Comparison of ENCODE assay signal across 7 mouse cellular contexts in genomic region chr7:100120791-100121261, GRCm38 (mm10). TPM values are rescaled to one million over a fixed set of nuclear protein-coding genes. Genes with fewer than 3 reads are reported as not detected.
A peak's percentile ranks its signal among the peaks of the same experiment; 100 is the strongest.
DNase-seq lines count a peak whose midpoint lies in the region; ATAC-seq lines count a peak whose summit lies in the region.

No protein-coding gene starts in this region.

- H3K4me2 ChIP-seq in neural tube, embryonic 11.5 days (ENCODE audit: low read depth): peak overlapping the region; percentile 76
- peak overlapping the region; percentile 80 for H3K4me2 ChIP-seq in forebrain, embryonic 12.5 days
- peak overlapping the region; percentile 75 for H3K4me2 ChIP-seq in kidney, embryonic 15.5 days
- peak overlapping the region; percentile 69 for H3K4me2 ChIP-seq in stomach, embryonic 14.5 days (replicated peaks; ENCODE audit: low read depth, low read length)

- H3K4me1 ChIP-seq in neural tube, embryonic 11.5 days (ENCODE audit: control insufficient read depth, insufficient read depth, low read length): peaks cover 5% of the 10 kb centered on the region; the same call in 1 of the 2 replicates
- H3K4me1 ChIP-seq in forebrain, embryonic 12.5 days: peaks cover 25% of the 10 kb centered on the region
- H3K4me1 ChIP-seq in kidney, embryonic 15.5 days: peaks cover 19% of the 10 kb centered on the region
- no peaks in the 10 kb centered on the region for H3K4me1 ChIP-seq in stomach, embryonic 14.5 days (ENCODE audit: control insufficient read depth, insufficient read depth, low read length)

- DNase-seq in neural tube, embryonic 11.5 days (ENCODE audit: low spot score): peak; percentile 40
- DNase-seq in neural tube, embryonic 10.5 days (ENCODE audit: extremely low spot score, low spot score): no peak
- DNase-seq in adipocyte (ENCODE audit: low spot score): peak; percentile 52

- peak overlapping the region; percentile 85 for H3K9ac ChIP-seq in neural tube, embryonic 11.5 days (ENCODE audit: low read length)
- H3K9ac ChIP-seq in forebrain, embryonic 12.5 days: peak overlapping the region; percentile 87
- H3K9ac ChIP-seq in kidney, embryonic 15.5 days: peak overlapping the region; percentile 94
- peak overlapping the region; percentile 93 for H3K9ac ChIP-seq in stomach, embryonic 14.5 days (replicated peaks; ENCODE audit: low read depth, low read length)

- peaks cover 5% of the 10 kb centered on the region; the same call in 1 of the 2 replicates for H3K36me3 ChIP-seq in neural tube, embryonic 11.5 days (ENCODE audit: control insufficient read depth, insufficient read depth, low read length)
- H3K36me3 ChIP-seq in forebrain, embryonic 12.5 days (replicated peaks): peaks cover 31% of the 10 kb centered on the region
- peaks cover 37% of the 10 kb centered on the region for H3K36me3 ChIP-seq in kidney, embryonic 15.5 days
- H3K36me3 ChIP-seq in stomach, embryonic 14.5 days (ENCODE audit: control insufficient read depth, insufficient read depth, low read length): peaks cover 12% of the 10 kb centered on the region; the same call in 1 of the 2 replicates

- no peaks in the 10 kb centered on the region for H3K27me3 ChIP-seq in neural tube, embryonic 11.5 days (ENCODE audit: control insufficient read depth, insufficient read depth, low read length)
- no peaks in the 10 kb centered on the region for H3K27me3 ChIP-seq in forebrain, embryonic 12.5 days
- H3K27me3 ChIP-seq in kidney, embryonic 15.5 days: no peaks in the 10 kb centered on the region
- no peaks in the 10 kb centered on the region for H3K27me3 ChIP-seq in stomach, embryonic 14.5 days (ENCODE audit: control insufficient read depth, insufficient read depth, low read length)

- WGBS in neural tube, embryonic 11.5 days: 0% methylated on average over 24 of the region's 25 CpGs
- WGBS in forebrain, embryonic 12.5 days: under 1% methylated on average over 24 of the region's 25 CpGs
- WGBS in kidney, embryonic 15.5 days: 0% methylated on average over 25 of the region's 25 CpGs
- under 1% methylated on average over 25 of the region's 25 CpGs for WGBS in stomach, embryonic 14.5 days

- no peaks in the 10 kb centered on the region for H3K9me3 ChIP-seq in neural tube, embryonic 11.5 days (ENCODE audit: control insufficient read depth, low read length)
- H3K9me3 ChIP-seq in forebrain, embryonic 12.5 days: no peaks in the 10 kb centered on the region
- H3K9me3 ChIP-seq in kidney, embryonic 15.5 days (replicated peaks): 0 out of 2 replicates have a peak, but pooled peaks cover 4% of the 10 kb centered on the region
- no peaks in the 10 kb centered on the region for H3K9me3 ChIP-seq in stomach, embryonic 14.5 days (ENCODE audit: control insufficient read depth, low read depth, low read length)

- H3K4me3 ChIP-seq in neural tube, embryonic 11.5 days (ENCODE audit: low read depth, low read length): peak overlapping the region; percentile 94
- peak overlapping the region; percentile 94 for H3K4me3 ChIP-seq in forebrain, embryonic 12.5 days (replicated peaks)
- peak overlapping the region; percentile 99 for H3K4me3 ChIP-seq in kidney, embryonic 15.5 days (replicated peaks)
- peak overlapping the region; percentile 91 for H3K4me3 ChIP-seq in stomach, embryonic 14.5 days (ENCODE audit: low read depth, low read length)

- peak; percentile 78 for ATAC-seq in neural tube, embryonic 11.5 days (ENCODE audit: insufficient read depth, low FRiP score, low TSS enrichment)
- peak; percentile 64 for ATAC-seq in forebrain, embryonic 12.5 days (ENCODE audit: low FRiP score)
- ATAC-seq in kidney, embryonic 15.5 days (replicated peaks; ENCODE audit: low FRiP score): peak; percentile 26
- ATAC-seq in megakaryocyte progenitor cell, adult 5-6 weeks (replicated peaks; ENCODE audit: poor library complexity): peak; percentile 35
- peak; percentile 55; the same call in 1 of the 2 replicates for ATAC-seq in stomach, embryonic 14.5 days (ENCODE audit: insufficient number of reproducible peaks, insufficient read depth, low FRiP score, low read depth)

- peak overlapping the region; percentile 80 for H3K27ac ChIP-seq in neural tube, embryonic 11.5 days (ENCODE audit: low read depth, low read length)
- H3K27ac ChIP-seq in forebrain, embryonic 12.5 days: peak overlapping the region; percentile 88
- peak overlapping the region; percentile 95 for H3K27ac ChIP-seq in kidney, embryonic 15.5 days
- H3K27ac ChIP-seq in stomach, embryonic 14.5 days (ENCODE audit: low read length): peak overlapping the region; percentile 94

RNA-seq across cellular contexts. Expression of gene Pold3, which starts 0.5 kb away (rescaled TPM):
- 76.9 and 78.2 TPM in 2 replicates for polyA plus RNA-seq in neural tube, embryonic 11.5 days (2014; fragmentation: Nextera tagmentation; extraction: Ambion mirVana)
- polyA plus RNA-seq in forebrain, embryonic 12.5 days (2016; fragmentation: Nextera tagmentation; extraction: Ambion mirVana): 98.4 and 98.7 TPM in 2 replicates
- 64.3 and 66.3 TPM in 2 replicates for polyA plus RNA-seq in kidney, embryonic 15.5 days (2015; fragmentation: Nextera tagmentation; extraction: Ambion mirVana)
- total RNA-seq in megakaryocyte progenitor cell, adult 5-6 weeks (2015): 49.4 and 51.4 TPM in 2 replicates
- 119 and 166 TPM in 2 replicates for total RNA-seq in megakaryocyte progenitor cell, adult 5-6 weeks (2017)
- polyA plus RNA-seq in stomach, embryonic 14.5 days (2014; fragmentation: Nextera tagmentation; extraction: Ambion mirVana): 73.9 and 75.2 TPM in 2 replicates

RNA-seq across cellular contexts. Expression of gene Lipt2, which starts 38.3 kb away (rescaled TPM):
- 22.9 and 24.2 TPM in 2 replicates for polyA plus RNA-seq in neural tube, embryonic 11.5 days (2014; fragmentation: Nextera tagmentation; extraction: Ambion mirVana)
- polyA plus RNA-seq in forebrain, embryonic 12.5 days (2016; fragmentation: Nextera tagmentation; extraction: Ambion mirVana): 14.4 and 14.9 TPM in 2 replicates
- polyA plus RNA-seq in kidney, embryonic 15.5 days (2015; fragmentation: Nextera tagmentation; extraction: Ambion mirVana): 21.5 TPM in 2 replicates
- 11.8 and 12.4 TPM in 2 replicates for total RNA-seq in megakaryocyte progenitor cell, adult 5-6 weeks (2015)
- total RNA-seq in megakaryocyte progenitor cell, adult 5-6 weeks (2017): 5.5 and 13.3 TPM in 2 replicates
- 23.6 and 25.7 TPM in 2 replicates for polyA plus RNA-seq in stomach, embryonic 14.5 days (2014; fragmentation: Nextera tagmentation; extraction: Ambion mirVana)

RNA-seq across cellular contexts. Expression of gene Kcne3, which starts 55.5 kb away (rescaled TPM):
- polyA plus RNA-seq in neural tube, embryonic 11.5 days (2014; fragmentation: Nextera tagmentation; extraction: Ambion mirVana): 2.4 and 3.8 TPM in 2 replicates
- 2.0 and 3.0 TPM in 2 replicates for polyA plus RNA-seq in forebrain, embryonic 12.5 days (2016; fragmentation: Nextera tagmentation; extraction: Ambion mirVana)
- 5.1 and 5.9 TPM in 2 replicates for polyA plus RNA-seq in kidney, embryonic 15.5 days (2015; fragmentation: Nextera tagmentation; extraction: Ambion mirVana)
- total RNA-seq in megakaryocyte progenitor cell, adult 5-6 weeks (2015): 0.59 and 0.77 TPM in 2 replicates
- total RNA-seq in megakaryocyte progenitor cell, adult 5-6 weeks (2017): 2.0 and 4.2 TPM in 2 replicates
- polyA plus RNA-seq in stomach, embryonic 14.5 days (2014; fragmentation: Nextera tagmentation; extraction: Ambion mirVana): 19.6 and 23.0 TPM in 2 replicates

Comparison
In these comparisons a context has a peak if more than half of its experiments do, and no peak if none do; other contexts are left out.
1. ATAC-seq: peak in every context shown above with its lines; median percentile 78 in neural tube, embryonic 11.5 days; 64 in forebrain, embryonic 12.5 days; 55 in stomach, embryonic 14.5 days; 35 in megakaryocyte progenitor cell, adult 5-6 weeks; 26 in kidney, embryonic 15.5 days.